Mouse (Mus musculus) spleen, postnatal 14 days (tissue): ENCODE results near the gene Vmn2r79.
"Not testable (repeated sequence)": the region's sequence is repeated elsewhere in the genome, so short reads cannot be mapped to it uniquely, and the experiment has no call there.

Source experiments
- DNase-seq, 2 experiments: peaks; one replicate each; pipeline ENCODE4 v3.0.0; 2021 to 2022; ENCODE audit warnings: low spot score in 2 of 2

The Vmn2r79 gene

GRCm38 (mm10) chr7:86995815-86996214 is at the start of gene Vmn2r79:
Vmn2r79 (plus strand) TSS chr7:86996115.
- DNase-seq: not testable (repeated sequence)

GRCm38 (mm10) chr7:86994700-86995099 is 1.2 kb upstream of the Vmn2r79 start:
- DNase-seq: no peak

DNA sequence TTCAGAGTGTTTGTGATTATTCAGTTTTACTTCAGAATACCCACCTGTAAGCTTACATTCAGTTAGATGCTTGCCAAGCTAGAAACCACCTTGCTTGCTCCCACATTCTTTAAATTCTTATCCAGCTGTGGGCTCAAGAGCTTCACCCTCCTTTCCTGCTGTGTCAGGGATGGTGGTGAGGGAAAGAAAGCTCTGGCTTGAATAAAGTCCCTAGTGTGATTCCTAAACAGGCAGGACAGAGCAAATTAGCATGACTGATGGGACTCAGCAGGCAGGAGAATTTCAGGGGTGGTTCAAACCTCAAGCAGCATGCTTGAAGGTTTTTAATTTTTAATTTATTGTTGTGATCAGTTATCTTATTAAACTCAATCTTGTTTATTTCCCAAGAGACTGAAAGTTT is 30.6 kb downstream of the Vmn2r79 start:
- DNase-seq: not testable (repeated sequence)

GRCm38 (mm10) chr7:87063576-87063975 is 67.7 kb downstream of the Vmn2r79 start:
- no peak for DNase-seq
